Mouse (Mus musculus) ES-E14 (cell line): ENCODE measurements at regions not wholly inside any gene's neighbourhood (a gene's known extent, or its start where the extent isn't known, plus 50 kb on each side); places are given as distances from the start of the nearest gene placed in this dataset.

Experiments
- CHD2 ChIP-seq: IDR thresholded peaks from 2 replicates; pipeline ENCODE4 v1.6.1; 2014; ENCODE audit warnings: mild to moderate bottlenecking, low read depth, low read length, inconsistent platforms
- MAFK ChIP-seq: IDR thresholded peaks from 2 replicates; pipeline ENCODE4 v1.6.1; 2014; ENCODE audit warnings: mild to moderate bottlenecking, low read depth, low read length, inconsistent platforms; ENCODE audit not compliant: insufficient read depth
- ZC3H11A ChIP-seq: IDR thresholded peaks from 2 replicates; pipeline ENCODE4 v1.6.1; 2012; ENCODE audit warnings: low read depth, mild to moderate bottlenecking, inconsistent platforms, low read length, borderline replicate concordance
- ZNF384 ChIP-seq: IDR thresholded peaks from 2 replicates; pipeline ENCODE4 v1.6.1; 2012; ENCODE audit warnings: low read depth, low read length, inconsistent platforms

GRCm38 (mm10) chr14:28848831-28849590, 169.0 kb upstream of the Lrtm1 start:
- no peak for TF ChIP-seq MAFK
- no peak for TF ChIP-seq ZNF384
- no peak for TF ChIP-seq ZC3H11A
- TF ChIP-seq CHD2 = no peak
